Mouse (Mus musculus): ENCODE data around the gene Olah. TPM values are rescaled to one million over a fixed set of nuclear protein-coding genes. Genes with fewer than 3 reads are reported as not detected.
"Not testable (repeated sequence)": the region's sequence is repeated elsewhere in the genome, so short reads cannot be mapped to it uniquely, and the experiment has no call there.

Olah gene
- total RNA-seq (2021): not detected
- long read RNA-seq, experiment 1: 0 reads
- long read RNA-seq, experiment 2: 0 reads

DNA sequence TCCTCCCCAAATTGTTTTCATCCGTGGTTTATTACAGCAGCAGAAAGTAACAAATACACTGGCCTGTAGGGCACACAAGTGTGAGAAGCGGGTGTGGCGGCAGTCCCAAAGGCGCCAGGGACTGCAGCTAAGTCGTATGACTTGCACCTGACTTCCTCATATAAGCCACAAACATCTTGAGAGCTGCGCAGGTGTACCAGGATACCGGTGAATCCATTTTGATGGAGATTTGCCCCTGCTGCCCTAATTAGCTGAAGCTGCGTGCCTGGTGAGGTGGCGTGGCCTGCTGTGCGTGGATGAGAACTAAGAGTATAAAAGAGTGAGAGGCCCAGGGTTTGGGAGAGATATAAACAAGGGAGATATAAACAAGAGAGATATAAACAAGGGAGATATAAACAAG lies at the start of gene Olah:
Gene Olah (minus strand): TSS at position 101 of the 400 bp plus-strand sequence.
- DNase-seq (ENCODE audit: low spot score in 2 of 2): not testable (repeated sequence)

DNA sequence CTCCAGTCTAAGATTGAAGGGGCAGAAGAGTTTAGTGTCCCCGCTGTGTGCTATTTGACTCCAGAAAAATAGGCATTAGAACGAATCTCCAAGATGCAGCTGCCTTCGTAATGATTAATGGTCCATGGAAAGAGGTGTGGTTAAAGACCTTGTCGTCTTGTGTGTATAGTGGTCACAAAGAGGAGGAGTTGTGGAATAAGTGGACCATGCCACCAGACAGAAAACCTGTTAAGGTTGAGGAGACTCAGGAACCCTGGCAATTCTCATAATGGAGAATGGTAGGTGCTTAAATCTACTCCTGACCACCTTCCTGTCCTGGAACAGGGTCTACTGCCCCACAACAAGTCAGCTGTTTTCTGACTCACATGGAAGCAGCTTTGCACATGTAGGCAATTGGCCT lies 49.0 kb upstream of the Olah start:
- no peak for DNase-seq (ENCODE audit: low spot score in 2 of 2)

DNA sequence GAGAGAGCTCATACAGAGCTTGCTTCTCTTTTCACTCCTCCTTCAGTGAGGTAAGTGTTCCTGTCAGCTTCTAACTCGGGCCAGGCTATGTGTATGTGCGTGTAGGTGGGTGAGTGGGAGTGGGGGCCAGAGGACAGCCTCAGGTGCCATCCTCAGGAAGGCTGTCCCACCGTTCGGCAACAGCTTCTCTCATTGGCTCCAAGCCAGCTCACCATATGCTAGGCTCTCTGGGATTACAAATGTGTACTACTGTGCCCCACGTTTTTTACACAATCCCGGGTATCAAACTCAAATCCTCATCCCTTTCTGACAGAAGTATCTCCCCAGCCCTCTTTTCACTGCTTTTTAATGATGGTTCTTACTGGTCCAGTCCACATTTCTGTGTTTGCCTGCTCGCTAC lies 47.2 kb upstream of the Olah start:
- DNase-seq (ENCODE audit: low spot score in 2 of 2): peak; percentile 13 to 22

DNA sequence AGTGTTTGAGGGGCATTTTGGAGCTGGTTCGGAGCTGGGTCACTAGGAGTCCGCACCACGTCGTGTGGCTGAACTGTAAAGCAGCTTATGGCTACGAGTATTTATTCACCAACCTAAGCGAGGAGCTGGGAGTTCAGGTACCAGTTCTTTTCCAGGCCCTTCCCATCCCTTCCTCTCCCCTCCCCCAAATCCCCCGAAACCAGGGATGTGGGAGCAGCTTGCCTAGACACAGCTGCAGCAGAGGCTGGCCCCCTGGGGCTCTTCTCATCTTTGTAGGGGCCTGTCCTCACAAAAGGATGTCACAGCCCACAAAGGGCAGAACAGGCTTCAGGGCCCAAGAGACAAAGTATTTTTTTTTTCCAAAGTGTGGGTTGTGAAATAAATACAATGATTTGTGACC lies 40.9 kb upstream of the Olah start:
- no peak for DNase-seq (ENCODE audit: low spot score in 2 of 2)

DNA sequence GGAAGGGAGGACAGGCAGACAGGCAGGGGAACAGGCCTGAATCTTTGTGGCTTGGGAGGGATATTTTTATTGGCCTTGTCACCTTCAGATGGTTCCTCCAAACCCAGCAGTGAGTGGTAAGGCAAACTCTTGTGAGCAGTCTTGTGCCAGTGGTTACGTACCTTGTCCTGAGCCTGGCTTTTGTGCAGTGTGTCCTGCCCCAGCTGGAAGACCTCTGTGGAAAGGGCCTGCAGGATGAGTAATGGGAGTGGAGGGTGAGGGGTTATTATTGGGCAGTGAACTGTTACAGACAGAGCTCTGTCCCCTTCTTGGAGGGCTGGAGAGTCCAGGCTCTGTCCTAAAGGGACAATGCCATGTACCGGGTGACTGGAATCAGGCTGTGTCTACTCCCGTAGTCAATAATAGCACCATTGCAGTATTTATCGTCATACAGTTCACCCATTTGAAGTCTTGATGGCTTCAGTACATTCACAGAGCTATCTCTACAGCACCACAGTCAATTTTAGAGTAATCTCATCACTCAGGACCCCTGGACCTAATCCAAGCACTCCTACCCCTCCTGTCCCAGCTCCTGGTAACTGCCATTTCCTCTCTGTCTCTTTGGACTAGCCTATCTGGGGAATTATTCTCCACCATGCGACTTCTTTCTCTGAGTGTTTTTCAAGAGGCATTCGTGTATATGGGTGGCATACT lies 38.5 kb upstream of the Olah start:
- DNase-seq (ENCODE audit: low spot score in 2 of 2): no peak

DNA sequence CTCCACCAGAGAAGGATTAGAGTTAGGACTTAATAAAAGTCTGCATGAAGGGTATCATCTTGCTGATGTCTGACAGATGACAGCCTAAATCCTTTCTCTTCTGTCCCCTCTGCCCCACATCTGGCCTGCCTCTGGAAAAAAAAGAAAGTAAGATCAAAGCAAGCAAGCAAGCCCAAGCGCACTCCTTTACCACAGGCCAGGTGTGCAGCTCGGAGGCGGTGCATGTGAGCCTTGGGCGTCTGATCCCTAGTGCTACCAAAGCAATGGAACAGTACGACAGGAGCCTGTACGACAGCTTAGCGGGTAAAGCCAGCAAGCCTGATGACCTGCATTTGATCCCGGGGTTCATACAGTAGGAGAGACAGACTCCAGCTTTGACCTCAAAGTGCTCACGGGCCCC lies 33.9 kb upstream of the Olah start:
- DNase-seq (ENCODE audit: low spot score in 2 of 2): no peak

DNA sequence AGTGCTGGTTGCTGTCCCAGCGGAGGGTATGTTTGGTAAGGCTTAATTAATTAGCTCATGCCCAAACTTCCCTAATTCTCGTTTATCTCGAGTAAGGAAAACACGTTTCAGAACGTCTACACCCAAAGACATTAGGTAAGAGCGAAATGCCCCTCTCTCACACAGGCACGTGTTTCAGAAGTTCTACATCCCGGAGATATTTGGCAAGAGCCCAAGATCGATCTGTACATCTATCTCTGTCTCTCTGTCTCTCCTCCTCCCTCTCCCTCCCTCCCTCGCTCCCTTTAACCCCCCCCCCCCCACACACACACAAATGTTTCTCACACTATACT lies 27.5 kb upstream of the Olah start:
- DNase-seq (ENCODE audit: low spot score in 2 of 2): no peak

DNA sequence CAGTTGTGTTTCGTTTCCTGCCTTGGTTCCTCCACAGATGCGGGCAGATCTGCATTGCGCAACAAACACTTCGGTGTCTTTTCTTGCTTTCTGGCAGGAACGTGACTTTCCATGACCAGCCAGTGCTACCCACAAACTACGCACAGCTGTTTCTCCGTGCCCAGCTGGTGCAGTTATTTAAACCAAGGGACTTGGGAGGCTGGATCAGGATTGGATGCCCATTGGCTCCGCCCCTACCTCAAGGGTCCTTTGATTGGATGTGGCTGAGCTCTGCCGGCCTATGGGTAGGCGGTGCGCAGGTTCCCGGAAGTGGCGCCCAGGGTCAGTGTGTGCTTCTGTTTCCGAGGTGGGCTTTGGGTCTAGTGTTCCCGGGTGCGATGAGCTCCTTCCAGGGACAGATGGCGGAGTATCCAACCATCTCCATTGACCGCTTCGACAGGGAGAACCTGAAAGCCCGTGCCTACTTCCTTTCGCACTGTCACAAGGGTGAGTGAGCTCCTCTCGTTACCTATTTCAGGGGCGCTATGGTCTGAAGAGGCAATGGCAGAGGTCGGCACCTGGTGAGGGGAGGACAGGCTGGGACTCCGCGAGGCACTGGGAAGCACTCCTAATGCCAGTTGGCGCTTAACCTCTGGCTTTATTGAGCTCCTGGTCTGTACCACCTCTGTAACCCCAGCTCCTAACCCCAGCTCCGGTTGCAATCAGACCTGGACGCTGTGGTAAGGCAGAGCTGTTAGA lies 27.0 kb upstream of the Olah start, which contains the start of gene Dclre1c:
Gene Dclre1c (plus strand): TSS at position 291 of the 738 bp plus-strand sequence.
- peak; percentile 84 to 91 for DNase-seq (ENCODE audit: low spot score in 2 of 2)

DNA sequence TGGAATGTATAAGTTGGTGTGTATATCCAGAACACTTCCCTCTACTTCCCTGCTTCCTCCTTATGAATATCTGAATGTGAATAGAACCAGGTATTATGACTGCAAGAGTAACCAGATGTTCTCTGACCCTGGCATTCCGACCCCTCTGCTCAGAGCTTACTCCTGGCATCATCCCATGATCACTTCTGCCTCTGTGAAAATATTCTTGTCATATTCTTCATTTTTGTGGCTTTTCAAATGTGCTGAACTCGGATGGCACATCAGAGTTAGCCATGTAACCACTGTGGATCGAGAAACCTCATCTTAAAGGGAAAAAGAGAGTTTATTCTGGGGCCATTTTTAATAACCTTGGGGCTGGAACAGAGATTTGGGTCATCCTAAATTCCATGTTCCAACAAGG lies 25.5 kb upstream of the Olah start, which contains the start of gene Meig1:
Gene Meig1 (minus strand): TSS at position 101 of the 400 bp plus-strand sequence.
- DNase-seq (ENCODE audit: low spot score in 2 of 2): no peak

DNA sequence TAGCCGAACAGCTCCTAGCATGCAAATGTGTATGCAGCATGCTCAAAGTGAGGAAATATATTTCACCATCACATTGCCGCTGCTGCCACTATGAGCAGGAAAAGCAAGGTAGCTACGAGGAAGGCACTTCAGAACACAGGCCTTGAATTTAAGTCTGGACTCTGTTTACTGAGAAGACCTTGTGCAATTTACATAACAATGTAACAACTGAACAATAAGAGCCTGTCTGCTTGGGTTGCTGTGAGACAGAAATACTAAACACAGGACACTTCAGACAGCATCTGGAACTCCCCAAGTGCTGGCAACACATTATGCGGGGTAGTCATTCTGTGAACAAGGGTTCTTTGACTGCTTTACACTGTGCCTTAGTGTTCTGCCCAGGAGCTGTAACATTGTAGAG lies 23.1 kb upstream of the Olah start:
- DNase-seq (ENCODE audit: low spot score in 2 of 2): no peak

DNA sequence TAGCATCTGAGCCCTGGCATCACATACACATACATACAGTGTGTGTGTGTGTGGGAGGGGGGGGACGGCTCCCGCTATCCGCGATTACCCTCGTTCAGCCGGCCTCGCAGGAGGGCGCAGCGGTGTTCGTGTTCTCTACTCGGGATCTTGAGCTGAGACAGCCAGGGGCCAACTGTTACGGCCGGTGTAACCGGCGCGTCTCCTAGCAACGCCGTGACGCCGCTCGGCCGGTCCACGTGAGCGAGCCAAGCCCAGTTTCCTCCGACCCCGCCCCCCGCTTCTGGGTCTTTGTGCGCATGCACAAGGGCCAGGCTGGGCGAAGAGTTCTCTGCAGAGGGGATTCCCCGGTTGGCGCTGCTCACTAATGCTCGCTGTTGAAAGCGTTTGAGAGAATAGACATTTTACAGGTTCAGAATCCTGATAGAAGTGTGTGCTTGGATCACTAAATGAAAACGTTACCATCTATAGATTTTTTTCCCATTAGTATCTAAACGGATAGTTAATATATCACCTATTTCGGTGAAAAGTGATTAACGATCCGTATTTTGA lies 21.9 kb upstream of the Olah start:
- DNase-seq (ENCODE audit: low spot score in 2 of 2): peak; percentile 96 to 97

DNA sequence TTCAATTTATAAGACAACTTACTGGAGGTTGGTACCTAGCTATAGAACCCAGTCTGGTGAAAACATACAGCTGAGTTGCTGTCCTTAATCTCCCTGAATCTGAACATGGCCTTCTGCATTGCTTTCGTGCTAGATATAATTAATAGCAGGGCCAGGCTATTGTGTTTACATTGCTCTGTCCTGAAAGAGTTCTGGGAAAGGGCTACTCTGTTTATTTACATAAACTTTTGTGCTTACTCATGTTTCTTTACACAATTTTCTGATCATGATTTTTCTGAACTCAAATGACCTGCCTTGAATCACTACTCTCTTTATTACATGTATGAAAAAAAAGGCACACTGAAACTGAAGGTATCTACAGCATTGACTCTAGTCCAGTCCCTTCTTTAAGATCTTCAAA lies 18.7 kb upstream of the Olah start:
- DNase-seq (ENCODE audit: low spot score in 2 of 2): no peak

DNA sequence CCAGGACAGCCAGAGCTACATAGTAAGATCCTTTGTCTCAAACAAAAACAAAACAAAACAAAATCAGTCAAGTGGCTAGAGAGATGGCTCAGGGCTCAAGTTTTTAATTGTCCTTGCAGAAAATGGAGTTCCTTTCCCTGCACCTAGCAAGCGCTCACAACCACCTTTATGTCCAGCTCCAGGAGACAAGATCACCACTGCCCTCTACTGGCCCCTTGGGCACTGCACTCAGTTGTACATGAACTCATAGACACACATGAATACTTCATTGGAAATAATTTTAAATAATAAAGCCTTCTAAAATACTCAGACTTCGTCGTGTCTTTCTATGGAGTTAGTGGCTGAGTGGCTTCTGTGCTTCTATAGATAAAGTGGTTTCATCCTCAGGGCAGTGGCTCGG lies 17.2 kb upstream of the Olah start:
- peak; percentile 67 to 73 for DNase-seq (ENCODE audit: low spot score in 2 of 2)

DNA sequence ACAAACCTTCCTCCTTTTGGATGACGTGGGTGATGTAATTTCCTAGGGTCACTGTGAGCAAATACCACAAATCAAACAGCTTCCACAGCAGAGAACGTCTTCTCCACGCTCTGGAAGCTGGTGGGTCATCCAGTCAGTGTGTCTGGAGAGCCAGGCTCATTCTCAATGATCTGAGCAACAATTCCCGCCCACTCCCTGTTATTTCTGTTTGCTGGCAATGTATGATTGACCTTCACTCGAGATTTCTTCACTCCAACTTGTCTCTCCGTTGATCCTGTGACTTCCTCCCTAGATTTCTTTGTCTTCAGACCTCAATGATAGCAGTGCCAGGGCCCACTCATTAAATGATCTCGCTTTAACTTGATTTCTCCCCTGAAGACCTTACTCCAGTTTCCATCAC lies 10.7 kb upstream of the Olah start:
- DNase-seq (ENCODE audit: low spot score in 2 of 2): no peak

DNA sequence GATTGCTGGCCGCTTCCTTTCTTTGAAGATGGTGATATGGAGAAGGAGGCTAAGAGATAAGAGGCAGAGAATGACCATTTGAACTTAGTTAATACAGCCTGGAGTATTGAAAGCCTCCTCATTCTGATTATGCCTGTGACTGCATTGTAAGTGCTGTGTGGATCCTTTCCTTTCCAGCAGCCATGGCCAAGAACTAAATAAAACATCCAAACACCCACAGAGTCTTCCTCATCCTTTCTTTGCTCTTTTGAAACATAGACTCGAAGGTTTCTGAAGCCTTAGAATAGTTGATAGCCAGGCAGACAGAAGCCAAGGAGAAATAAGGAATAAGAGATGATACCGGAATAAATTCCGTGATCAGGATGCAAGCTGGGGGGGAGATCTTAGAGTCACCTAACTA lies 9.0 kb upstream of the Olah start:
- no peak for DNase-seq (ENCODE audit: low spot score in 2 of 2)

DNA sequence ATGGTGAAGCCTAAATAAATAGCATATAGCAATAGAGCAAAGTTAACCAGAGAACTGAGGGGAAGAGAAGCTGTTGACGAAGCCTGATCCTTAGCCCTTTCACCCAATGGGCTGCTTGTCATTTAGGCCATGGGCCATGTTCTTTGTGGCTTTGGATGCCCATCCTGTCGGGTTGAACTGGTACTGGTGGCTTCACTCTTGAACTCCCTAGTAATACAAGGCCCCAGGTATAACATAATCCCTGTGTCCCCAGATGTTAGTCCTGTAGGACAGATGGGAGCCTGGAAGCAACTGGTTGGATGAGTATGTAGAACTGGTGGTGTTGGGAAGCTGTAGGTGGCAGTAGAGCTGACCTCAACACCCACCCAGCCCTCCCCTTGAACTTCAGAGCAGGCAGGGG lies 5.1 kb downstream of the Olah start:
- DNase-seq (ENCODE audit: low spot score in 2 of 2): no peak

DNA sequence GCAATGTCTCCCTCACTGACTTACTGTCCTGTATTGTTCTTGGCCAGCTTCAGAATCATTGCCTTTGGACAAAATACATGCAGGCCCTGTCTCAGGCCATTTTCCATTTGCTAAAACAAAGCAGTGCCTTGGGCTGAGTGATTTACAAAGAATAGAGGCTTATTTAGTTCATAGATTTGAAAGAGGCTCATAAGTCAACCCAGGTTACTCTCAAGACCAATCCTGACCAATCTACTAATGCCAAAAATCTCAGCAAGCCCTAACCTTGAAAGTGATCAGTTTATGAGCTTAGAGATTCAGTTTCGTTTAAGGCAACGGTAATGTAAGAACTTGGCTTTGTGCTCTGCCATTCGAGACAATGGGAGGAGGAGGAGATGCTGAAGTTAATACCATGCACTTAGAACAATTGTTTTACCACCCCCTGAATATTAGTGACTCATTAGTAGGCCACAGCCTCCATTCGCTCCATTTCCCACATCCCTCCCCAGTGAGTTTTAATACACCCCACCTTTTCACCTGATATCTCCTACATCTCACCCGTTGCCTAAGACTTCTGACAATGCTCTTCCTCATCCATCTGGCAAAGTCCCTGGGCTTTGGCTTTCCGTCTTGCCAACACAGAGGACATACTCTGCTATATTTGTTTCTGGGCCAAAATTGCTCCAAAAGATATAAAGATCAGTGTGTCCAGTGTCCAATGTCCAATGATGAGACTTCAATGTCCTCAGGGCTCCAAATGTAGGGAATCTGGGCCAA lies 9.7 kb downstream of the Olah start:
- DNase-seq (ENCODE audit: low spot score in 2 of 2): no peak

DNA sequence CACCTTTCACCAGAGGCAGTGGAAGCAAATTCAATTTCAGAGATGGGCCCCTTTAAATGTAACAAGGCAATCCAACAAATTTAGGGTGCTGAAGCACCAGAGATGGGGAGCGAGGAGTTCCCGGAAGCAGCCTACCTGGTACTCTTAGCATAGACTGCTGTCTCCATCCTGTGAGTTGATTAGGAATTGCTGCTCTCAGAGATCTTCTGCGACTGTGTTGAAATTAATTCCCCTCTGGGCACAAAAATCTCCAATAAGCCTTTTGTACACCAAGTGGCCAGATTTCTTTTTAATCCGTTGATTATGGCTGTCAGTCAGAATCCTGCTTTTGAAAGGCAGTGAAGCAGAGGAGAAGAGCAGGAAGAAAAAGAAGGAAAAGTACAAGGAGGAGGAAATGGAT lies 31.9 kb downstream of the Olah start:
- no peak for DNase-seq (ENCODE audit: low spot score in 2 of 2)

DNA sequence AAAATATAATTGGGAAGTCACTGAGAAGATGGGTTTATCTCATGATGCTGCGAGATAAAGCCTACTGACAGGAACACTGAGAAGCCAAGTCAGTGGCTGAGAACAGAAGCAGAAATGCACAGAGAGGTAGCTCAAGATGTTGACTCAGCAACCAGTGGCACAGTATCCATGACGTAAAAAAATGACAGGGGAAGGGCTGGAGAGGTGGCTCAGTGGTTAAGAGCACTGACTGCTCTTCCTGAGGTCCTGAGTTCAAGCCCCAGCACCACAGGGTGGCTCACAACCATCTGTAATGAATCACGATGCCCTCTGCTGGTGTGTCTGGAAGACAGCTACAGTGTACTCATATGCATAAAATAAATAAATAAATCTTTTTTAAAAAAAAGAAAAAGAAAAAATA lies 35.9 kb downstream of the Olah start:
- no peak for DNase-seq (ENCODE audit: low spot score in 2 of 2)

DNA sequence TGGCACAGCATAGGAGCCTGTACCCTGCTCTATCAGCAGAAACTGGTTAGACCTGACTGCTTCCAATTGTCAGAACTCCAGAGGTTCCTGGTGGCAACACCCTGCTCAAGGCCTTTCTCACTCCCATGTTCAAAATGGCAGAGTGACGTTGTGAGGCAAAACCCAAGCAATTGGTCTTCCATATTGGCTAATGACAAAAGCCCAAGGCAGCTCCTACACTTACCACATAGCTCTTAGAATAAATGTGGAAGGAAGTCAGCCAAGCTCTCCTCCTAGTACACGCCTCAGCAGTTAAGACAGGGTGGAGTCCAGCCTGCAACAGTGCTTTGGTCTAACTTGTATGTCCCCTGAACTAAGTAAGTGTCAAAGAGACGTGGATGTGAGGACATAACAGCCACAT lies 39.1 kb downstream of the Olah start:
- no peak for DNase-seq (ENCODE audit: low spot score in 2 of 2)

DNA sequence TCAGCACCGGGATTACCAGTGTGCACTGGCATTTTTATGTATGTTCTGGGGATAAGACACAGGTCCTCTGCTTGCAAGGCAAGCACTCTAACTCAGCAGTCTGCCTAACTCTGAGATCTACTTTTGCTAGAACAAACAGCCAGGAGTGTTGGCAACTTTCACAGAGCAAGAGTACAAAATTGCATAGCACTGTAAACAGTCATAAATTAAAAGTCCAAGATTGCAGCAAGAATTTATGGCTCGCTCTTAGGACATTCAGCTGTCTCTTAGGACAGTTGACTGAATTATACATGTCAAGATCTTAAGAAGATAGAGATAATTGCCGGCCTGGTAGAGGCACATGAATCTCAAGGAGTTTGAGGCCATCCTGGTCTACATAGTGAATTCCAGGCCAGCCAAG lies 40.7 kb downstream of the Olah start:
- DNase-seq (ENCODE audit: low spot score in 2 of 2): no peak

DNA sequence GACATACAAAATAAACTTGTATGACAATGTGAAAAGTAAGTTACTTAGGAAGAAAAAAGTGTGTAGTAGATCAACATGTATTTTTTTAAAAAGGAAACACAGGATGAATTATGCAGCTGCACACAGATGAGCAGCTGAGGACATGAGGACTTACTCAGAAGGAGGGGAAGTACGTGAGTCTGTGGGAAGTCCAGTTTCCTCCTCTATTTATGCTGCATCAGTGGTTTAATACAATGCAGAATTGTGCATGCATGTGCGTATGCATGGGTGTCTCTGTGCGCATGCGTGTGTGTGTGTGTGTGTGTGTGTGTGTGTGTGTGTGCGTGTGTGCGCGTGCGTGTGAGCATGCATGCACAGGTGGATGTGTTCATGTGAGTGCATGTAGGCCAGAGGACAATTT lies 41.2 kb downstream of the Olah start:
- no peak for DNase-seq (ENCODE audit: low spot score in 2 of 2)
